Mouse (Mus musculus) intestine, postnatal 0 days (tissue): Measurements from ENCODE around the gene Trp53inp2. TPM values are rescaled to one million over a fixed set of nuclear protein-coding genes. Genes with fewer than 3 reads are reported as not detected.

ENCODE experiments used
- ATAC-seq: fragments of 200-750 bp; cut with Nextera tagmentation; 2 replicates; pipeline ENCODE4 v1.8.0; 2017; ENCODE audit warnings: mild to moderate bottlenecking, moderate TSS enrichment, moderate library complexity
- H3K27ac ChIP-seq: fragments of 300-500 bp; sonication (generic); 2 replicates; pipeline ENCODE4 v1.5.1; 2014; ENCODE audit warnings: mild to moderate bottlenecking, low read depth, low read length, moderate library complexity
- H3K27me3 ChIP-seq: fragments of 300-500 bp; sonication (generic); replicated peaks from 2 replicates; pipeline ENCODE4 v1.6.1; 2014; ENCODE audit warnings: low read length, mixed read lengths; ENCODE audit not compliant: control insufficient read depth, insufficient read depth
- H3K36me3 ChIP-seq: fragments of 300-500 bp; sonication (generic); 2 replicates; pipeline ENCODE4 v1.6.1; 2014; ENCODE audit warnings: mild to moderate bottlenecking, moderate library complexity; ENCODE audit not compliant: control insufficient read depth, insufficient read depth
- H3K4me1 ChIP-seq: fragments of 300-500 bp; sonication (generic); replicated peaks from 2 replicates; pipeline ENCODE4 v1.6.1; 2014; ENCODE audit warnings: antibody characterized with exemption, low read length, mixed read lengths; ENCODE audit not compliant: control insufficient read depth, insufficient read depth
- H3K4me2 ChIP-seq: fragments of 300-500 bp; sonication (generic); replicated peaks from 2 replicates; pipeline ENCODE4 v1.6.1; 2014; ENCODE audit warnings: low read depth, mild to moderate bottlenecking, moderate library complexity
- H3K4me3 ChIP-seq: fragments of 300-500 bp; sonication (generic); 2 replicates; pipeline ENCODE4 v1.5.1; 2014; ENCODE audit warnings: low read depth, low read length
- H3K9ac ChIP-seq: fragments of 300-500 bp; sonication (generic); 2 replicates; pipeline ENCODE4 v1.6.1; 2014; ENCODE audit warnings: mild to moderate bottlenecking, low read depth, low read length
- H3K9me3 ChIP-seq: fragments of 300-500 bp; sonication (generic); 2 replicates; pipeline ENCODE4 v1.6.1; 2016; ENCODE audit warnings: mixed run types; ENCODE audit not compliant: control insufficient read depth
- CTCF ChIP-seq: sonication (generic); IDR thresholded peaks from 2 replicates; pipeline ENCODE4 v1.5.1; 2016; ENCODE audit warnings: low read depth, mild to moderate bottlenecking, control low read depth, antibody characterized with exemption, moderate library complexity
- microRNA counts: library from miRNA; unstranded; fragments of <30 nt; microRNA quantifications from one replicate; lab custom pipeline; 2016
- microRNA-seq: library from miRNA; unstranded; fragments of <30 nt; microRNA quantifications from one replicate; pipeline ENCODE4, GENCODE M21; 2016
- polyA plus RNA-seq: library from polyadenylated mRNA; unstranded; fragments of >200 nt; fragmentation: Nextera tagmentation; extraction: Ambion mirVana; gene quantifications from 2 replicates; pipeline ENCODE4 v1.2.1, GENCODE M21; 2015

Trp53inp2 gene
- polyA plus RNA-seq, 1 experiment from 2014 or later, result 33.7 TPM

- no peak overlapping the region for H3K9ac ChIP-seq
- H3K4me2 ChIP-seq, result no peak overlapping the region
- peaks cover 23% of the 10 kb centered on the region for H3K36me3 ChIP-seq
- TF ChIP-seq CTCF, result peak; percentile 59
- no peaks in the 10 kb centered on the region for H3K9me3 ChIP-seq
- H3K27ac ChIP-seq, result no peak overlapping the region
- H3K4me3 ChIP-seq, result no peak overlapping the region
- no peaks in the 10 kb centered on the region for H3K4me1 ChIP-seq
- no peak for ATAC-seq
- H3K27me3 ChIP-seq, result no peaks in the 10 kb centered on the region
Measured at GRCm38 (mm10) chr2:155436445-155436844, 55.6 kb downstream of the Trp53inp2 start.

MicroRNAs encoded within 50 kb of the gene (microRNA counts, 519-probe panel; counts per million panel counts)
- not detected for microRNA mmu-miR-695 (lab: Ali Mortazavi, UCI)

Small RNA genes lying within 50 kb of the gene (microRNA-seq; reads per million reads assigned to microRNA genes)
- not detected for gene Mir695

Other genes starting within 250 kb of the Trp53inp2 start
- 20.3 and 25.4 TPM in 2 replicates for gene Itch, start 247.6 kb upstream of the Trp53inp2 start, polyA plus RNA-seq
- gene Dynlrb1, start 144.5 kb upstream of the Trp53inp2 start, polyA plus RNA-seq, result 327 and 342 TPM in 2 replicates
- 158 and 168 TPM in 2 replicates for gene Map1lc3a, start 104.8 kb upstream of the Trp53inp2 start, polyA plus RNA-seq
- 29.6 and 31.5 TPM in 2 replicates for gene Pigu, start 23.6 kb upstream of the Trp53inp2 start, polyA plus RNA-seq
- gene Ncoa6, start 92.8 kb downstream of the Trp53inp2 start, polyA plus RNA-seq, result 14.9 and 16.0 TPM in 2 replicates
- 8.4 and 9.5 TPM in 2 replicates for gene Acss2, start 136.9 kb downstream of the Trp53inp2 start, polyA plus RNA-seq
- gene Ggt7, start 137.2 kb downstream of the Trp53inp2 start, polyA plus RNA-seq, result 2.6 and 2.7 TPM in 2 replicates
- gene Gss, start 211.8 kb downstream of the Trp53inp2 start, polyA plus RNA-seq, result 210 and 219 TPM in 2 replicates
- 2.7 and 2.8 TPM in 2 replicates for gene Myh7b, start 230.2 kb downstream of the Trp53inp2 start, polyA plus RNA-seq